Mouse (Mus musculus) leukemia stem cell, adult 10-12 weeks (primary cell): ENCODE results near the gene Pdcd1lg2. TPM values are rescaled to one million over a fixed set of nuclear protein-coding genes. Genes with fewer than 3 reads are reported as not detected.

Source experiments
- polyA plus RNA-seq: library from polyadenylated mRNA; stranded (reverse); fragments of >175 nt; gene quantifications from 2 replicates; pipeline ENCODE4 v1.2.3, GENCODE M21; 2012; ENCODE audit warnings: low replicate concordance

Pdcd1lg2 gene
- polyA plus RNA-seq = 0.14 TPM in 1 of 2 replicates, not detected in the other

GRCm38 (mm10) chr19:29410619-29411018 lies at the start of gene Pdcd1lg2:
Pdcd1lg2 (plus strand) TSS chr19:29410919.

GRCm38 (mm10) chr19:29366969-29367622 lies 43.6 kb upstream of the Pdcd1lg2 start, which contains the start of the genes Plgrkt and Cd274:
Plgrkt (minus strand) TSS chr19:29367390.
Cd274 (plus strand) TSS chr19:29367455.

Other genes starting within 250 kb of the Pdcd1lg2 start
- gene Jak2, start 159.1 kb upstream of the Pdcd1lg2 start, polyA plus RNA-seq = 4.2 and 5.5 TPM in 2 replicates
- not detected in 2 replicates for gene Insl6, start 85.6 kb upstream of the Pdcd1lg2 start, polyA plus RNA-seq
- gene Rln1, start 76.2 kb upstream of the Pdcd1lg2 start, polyA plus RNA-seq = not detected in 2 replicates
- gene Plgrkt, start 43.5 kb upstream of the Pdcd1lg2 start, polyA plus RNA-seq = 24.9 and 40.1 TPM in 2 replicates
- gene Cd274, start 43.5 kb upstream of the Pdcd1lg2 start, polyA plus RNA-seq = 0.27 and 0.65 TPM in 2 replicates
- 5.3 and 9.1 TPM in 2 replicates for gene Ric1, start 111.4 kb downstream of the Pdcd1lg2 start, polyA plus RNA-seq
- 13.3 and 13.9 TPM in 2 replicates for gene Ermp1, start 237.5 kb downstream of the Pdcd1lg2 start, polyA plus RNA-seq